Mouse (Mus musculus) fat pad, adult 2 months (tissue): ENCODE results near the gene Ccdc117.

Experiments
- DNase-seq: peaks from one replicate; pipeline ENCODE4 v3.0.0-alpha.2; 2011; ENCODE audit warnings: low read depth, low spot score; ENCODE audit errors: extremely low read depth

Ccdc117 gene

DNA sequence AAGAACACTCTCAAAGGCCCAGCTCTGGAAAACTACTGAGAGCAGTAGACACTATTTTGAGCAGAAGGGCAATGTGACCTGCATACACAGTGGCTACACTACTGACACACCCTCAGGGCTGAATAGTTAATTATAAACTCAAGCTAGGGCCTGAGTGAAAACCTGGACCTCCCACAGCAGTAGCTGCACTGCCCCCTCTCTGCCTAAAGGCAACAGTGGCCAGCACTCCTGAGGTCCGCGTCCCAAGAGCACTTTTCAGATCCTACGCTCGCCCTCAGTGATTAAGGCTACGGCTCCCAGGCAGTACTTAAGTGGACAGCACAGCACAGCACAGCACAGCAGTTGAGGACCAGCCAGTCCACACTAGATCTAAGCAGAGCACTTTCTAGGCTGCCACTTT is 8.9 kb downstream of the Ccdc117 start:
- DNase-seq, result no peak

GRCm38 (mm10) chr11:5530717-5531116 is 11.3 kb downstream of the Ccdc117 start:
- DNase-seq, result no peak

DNA sequence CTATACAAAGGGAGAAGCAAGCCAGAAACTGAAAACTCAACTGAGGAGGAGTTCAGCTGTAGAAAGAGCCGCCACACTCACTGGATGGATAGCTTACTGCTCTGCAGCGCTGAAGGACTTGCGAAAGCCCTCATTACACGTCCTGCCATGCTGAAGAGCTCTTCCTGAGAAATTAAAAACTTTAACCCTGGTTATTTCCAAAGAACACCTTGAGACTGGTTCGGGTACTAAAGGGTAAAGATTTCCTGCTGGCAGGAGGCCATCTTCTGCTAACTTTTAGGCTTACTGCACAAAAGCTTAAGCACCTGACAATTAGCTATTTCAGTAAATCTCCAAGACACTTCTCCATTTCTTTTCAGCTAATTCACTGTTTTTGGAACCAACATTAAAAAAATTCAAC is 11.8 kb downstream of the Ccdc117 start:
- DNase-seq, result no peak

DNA sequence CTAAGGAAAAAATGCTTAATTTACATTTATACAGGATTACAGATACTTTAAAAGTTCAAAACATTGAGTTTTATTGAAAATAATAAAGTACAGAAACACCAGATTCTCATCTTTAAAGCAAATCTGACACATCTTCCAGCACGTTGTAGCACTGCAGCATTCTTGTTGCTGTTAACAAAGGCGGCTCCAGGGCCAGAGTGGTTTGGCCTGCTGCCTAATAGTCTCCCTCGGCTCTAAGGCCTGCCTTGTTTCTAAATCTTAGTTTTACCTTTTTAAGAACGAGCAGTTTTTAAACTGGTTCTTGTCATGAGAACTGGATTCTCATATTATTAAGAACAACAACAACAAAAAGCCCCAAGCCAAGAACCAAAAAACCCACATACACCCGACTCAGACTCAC is 13.1 kb downstream of the Ccdc117 start:
- DNase-seq, result no peak

- no peak for DNase-seq
Observed at GRCm38 (mm10) chr11:5527865-5528523, 14.0 kb downstream of the Ccdc117 start.

DNA sequence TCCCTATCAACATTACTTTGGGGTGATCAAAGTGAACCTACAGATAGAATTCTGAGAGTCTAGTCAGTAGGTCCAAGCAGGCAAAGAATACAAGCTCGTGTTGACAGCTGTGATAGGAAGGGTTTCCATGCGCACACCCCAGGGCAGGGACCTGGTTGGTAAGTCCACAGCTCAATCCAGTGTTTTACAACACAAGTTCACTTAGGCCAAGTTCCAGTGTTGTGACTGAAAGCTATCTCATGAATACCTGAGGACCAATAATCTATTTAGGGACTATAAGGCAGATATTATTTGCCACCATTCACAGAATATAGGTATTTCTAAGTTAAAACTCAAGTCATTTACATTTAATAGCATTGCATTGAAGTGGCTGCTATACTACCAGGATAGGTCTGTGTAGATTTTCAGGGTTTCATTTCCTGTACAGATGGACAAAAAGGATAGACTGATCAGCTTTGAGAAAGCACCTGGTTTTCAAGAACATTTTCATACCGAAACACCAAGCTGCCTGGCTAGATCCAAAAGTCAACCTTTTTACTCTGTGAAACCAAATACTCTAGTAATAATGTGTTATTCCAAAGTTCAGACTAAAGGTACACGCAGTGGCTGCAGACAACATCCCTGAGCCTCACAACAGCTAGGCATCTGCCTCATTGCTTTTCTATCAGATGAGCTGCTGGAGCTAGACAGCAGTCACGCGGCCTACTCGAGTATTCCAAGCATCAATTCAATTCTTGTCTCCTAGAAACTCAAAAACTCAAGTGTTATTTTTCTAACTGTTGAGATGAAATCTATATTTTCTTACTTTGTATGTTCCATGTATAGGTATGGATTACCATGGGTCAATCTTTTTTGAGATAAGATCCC is 15.2 kb downstream of the Ccdc117 start:
- no peak for DNase-seq

DNA sequence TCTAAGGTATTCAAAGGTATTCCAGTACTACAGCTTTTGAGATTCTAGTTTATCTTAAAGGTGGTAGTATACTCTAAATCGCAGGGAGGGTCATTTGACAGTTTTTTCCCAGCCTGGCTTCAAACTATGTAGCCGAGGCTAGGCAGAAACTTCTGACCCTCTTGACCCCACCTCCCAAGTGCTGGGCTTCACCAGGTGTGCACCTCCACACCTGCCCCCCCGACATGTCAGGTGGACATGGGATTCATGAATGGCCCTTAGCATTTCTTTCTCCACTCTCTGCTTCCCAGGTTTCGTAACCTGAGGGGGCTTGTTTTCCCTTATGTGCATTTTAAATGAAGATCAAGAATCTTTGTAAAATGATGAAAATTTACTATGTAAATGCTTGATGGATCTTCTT is 16.6 kb downstream of the Ccdc117 start:
- DNase-seq, result no peak

- DNase-seq, result no peak
Observed at GRCm38 (mm10) chr11:5522798-5523415, 19.1 kb downstream of the Ccdc117 start.

GRCm38 (mm10) chr11:5521516-5522291 is 20.3 kb downstream of the Ccdc117 start:
- DNase-seq, result no peak

DNA sequence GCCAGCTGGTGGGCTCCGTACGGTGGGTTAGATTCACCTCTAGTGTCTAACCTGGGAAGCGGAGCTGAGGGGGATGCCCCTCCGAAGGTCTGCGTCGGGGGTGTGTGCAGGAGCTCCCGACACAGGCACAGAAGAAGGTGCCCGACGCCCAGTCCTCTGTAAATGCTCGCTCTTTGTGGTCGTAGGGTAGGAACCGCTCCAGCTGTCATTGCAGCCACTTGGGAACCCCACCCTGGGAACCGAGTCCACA is 20.8 kb downstream of the Ccdc117 start:
- DNase-seq, result no peak

DNA sequence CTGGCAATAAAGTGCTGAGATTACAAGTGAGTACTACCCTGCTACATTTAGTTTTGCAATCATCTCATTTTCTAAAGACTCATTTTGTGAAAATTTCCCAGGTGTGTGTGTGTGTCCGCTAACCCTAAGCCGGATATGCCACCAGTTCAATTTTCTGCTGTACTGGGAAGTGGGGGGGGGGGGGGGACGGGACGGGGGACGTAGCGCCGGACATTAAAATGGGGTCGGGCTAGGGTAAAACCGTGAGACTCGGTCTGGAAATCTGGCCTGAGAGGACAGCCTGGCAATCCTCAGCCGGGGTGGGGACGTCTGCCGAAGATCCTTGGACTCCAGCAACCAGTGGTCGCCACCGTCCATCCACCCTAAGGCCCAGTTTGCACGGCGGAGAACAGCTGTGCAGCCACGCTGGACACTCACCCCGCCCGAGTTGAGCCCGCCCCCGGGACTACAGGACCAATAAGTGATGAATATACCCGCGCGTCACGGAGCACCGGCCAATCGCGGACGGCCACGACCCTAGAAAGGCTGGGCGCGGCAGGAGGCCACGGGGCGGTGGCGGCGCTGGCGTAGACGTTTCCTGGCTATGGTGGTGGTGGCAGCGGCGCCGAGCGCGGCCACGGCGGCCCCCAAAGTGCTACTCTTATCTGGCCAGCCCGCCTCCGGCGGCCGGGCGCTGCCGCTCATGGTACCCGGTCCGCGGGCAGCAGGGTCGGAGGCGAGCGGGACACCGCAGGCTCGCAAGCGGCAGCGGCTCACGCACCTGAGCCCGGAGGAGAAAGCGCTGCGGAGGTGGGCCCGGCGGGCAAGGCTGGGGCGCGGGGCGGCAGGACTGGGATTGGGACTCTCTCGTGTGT is 21.3 kb downstream of the Ccdc117 start, which contains the start of gene Xbp1:
Gene Xbp1, plus strand, starts transcription at position 248 of the 854 bp plus-strand sequence.
- no peak for DNase-seq

DNA sequence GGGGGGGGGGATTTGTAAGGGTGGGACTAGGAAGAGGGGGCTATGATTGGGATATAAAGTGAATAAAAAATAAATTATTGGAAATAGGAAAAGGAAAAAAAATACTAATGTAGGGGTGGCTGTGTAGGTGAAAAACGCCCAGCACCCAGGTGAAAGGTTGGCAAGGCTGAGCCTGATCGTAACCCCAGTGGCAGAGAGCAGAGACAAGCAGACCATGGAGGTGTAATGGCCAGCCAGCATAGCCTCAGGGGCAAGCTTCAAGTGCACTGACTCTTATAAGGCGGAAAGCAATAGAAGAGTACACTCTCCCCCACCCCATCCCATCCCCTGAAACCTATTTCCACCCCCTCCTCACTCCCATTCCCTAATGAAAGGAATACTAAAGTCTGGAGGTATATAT is 22.3 kb downstream of the Ccdc117 start:
- DNase-seq, result no peak

DNA sequence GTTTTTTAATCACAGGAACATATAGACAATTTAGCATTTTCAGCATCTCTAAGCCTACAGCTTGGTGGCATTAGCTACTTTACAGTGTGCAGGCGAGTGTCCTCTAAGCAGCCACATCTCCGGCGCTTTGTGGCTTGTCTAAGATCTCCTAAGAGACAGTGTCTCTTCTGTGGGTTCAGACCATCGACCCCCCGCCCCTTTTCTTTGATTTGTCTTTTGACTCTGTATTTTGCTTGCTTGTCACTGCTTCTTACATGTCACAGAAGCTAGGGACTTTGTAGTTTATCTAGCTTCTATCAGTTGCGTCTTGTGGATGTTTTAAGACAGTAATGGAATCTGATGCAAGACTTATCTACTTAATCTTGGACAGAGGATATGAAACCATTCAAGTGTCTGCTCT is 24.6 kb downstream of the Ccdc117 start:
- DNase-seq, result no peak

GRCm38 (mm10) chr11:5516617-5517016 is 25.4 kb downstream of the Ccdc117 start:
- DNase-seq, result no peak

GRCm38 (mm10) chr11:5516151-5516550 is 25.8 kb downstream of the Ccdc117 start:
- DNase-seq, result no peak

- DNase-seq, result no peak
Observed at GRCm38 (mm10) chr11:5515655-5516054, 26.3 kb downstream of the Ccdc117 start.

- DNase-seq, result no peak
Observed at GRCm38 (mm10) chr11:5515196-5515595, 26.8 kb downstream of the Ccdc117 start.

GRCm38 (mm10) chr11:5514091-5514490 is 27.9 kb downstream of the Ccdc117 start:
- DNase-seq, result no peak

GRCm38 (mm10) chr11:5512961-5513360 is 29.0 kb downstream of the Ccdc117 start:
- DNase-seq, result no peak

DNA sequence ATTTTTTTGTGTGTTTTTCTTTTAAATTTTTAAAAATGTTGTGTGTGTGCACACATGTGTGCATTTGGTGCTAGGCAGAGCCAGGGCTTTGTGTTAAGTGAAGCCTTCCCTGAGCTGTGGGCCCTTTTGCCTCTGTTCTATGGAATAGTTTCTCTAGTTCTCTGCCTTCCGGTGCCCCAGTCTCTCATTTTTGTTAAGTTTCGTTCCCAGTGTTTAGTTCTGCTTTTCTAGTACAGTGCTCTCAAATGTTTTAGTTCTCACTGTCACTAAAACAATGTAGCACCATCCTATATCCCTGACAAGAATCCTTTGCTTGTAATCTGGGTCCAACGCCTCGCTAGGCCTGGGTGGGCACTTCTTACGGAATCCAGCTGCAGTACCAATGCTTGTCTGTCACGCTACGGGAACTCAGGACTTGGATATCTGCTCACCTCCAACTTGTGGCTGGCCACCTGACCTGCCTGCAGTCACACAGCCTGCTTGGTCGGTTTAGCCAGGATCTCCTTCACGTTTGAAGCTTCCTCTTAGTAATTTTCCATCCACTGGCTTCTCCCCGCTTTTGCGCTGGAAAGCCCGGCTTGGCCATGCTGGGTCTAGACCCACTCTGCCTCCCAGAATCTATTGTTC is 29.8 kb downstream of the Ccdc117 start:
- no peak for DNase-seq
